Mouse (Mus musculus): Measurements from ENCODE around the gene Tlr5.

Gene Tlr5

DNA sequence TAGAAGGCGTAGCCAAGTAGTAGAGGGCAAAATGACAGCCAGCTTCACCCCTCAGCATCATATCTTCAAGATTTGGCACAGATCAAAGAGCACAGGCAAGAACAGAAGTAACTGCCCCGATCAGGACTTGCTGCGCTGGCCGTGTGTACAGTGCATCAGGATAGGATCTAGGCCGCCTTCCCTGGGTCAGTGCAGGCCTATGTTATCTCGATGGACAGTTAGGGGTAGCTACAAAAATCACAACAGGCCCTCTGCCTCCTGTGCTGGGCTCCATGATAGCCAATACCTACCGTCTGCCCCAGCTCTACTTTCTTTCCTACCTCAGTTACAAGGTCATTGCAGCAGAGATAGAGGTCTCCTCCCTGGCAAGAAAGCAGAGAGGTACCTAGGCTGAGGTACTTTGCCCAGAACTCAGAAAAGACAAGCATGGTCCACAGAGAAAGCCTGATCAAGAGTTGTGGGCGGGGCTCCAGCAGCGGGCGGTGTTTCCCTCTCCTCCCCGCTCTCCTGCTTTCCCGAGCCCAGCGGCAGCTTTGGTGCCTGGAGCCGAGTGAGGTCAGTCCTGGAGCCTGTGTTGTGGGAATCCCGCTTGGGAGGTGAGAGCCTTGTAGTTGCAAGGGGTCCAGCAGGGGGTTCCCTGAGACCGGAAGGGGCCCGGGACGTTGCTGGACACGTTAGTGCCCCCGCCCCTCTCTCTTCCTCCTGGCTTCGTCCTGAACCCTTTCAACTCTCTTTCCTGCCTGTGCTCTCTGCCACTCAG is at the start of gene Tlr5:
TSS of gene Tlr5 (plus strand) at position 502 of the 760 bp plus-strand sequence.
- no peak for DNase-seq (ENCODE audit: low read depth)

DNA sequence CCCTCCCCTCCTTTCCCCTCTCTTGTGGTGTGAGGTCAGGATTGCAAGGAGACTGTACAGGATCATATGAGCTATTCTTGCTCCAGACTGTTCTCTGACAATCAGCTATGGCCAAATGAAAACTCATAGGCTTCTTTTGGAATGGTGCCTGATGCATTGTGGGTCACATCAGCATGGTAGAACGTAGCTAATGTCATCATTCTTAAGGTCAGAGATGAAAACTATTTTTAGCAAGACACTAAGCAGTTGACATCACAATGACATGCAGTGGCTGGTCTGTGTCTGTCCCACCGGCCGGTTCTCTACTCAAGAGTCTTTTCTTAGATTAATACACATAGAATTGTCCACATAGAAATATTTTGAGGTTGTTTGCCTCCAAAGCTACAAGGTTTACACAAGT is 48.9 kb upstream of the Tlr5 start:
- DNase-seq (ENCODE audit: low read depth): no peak

DNA sequence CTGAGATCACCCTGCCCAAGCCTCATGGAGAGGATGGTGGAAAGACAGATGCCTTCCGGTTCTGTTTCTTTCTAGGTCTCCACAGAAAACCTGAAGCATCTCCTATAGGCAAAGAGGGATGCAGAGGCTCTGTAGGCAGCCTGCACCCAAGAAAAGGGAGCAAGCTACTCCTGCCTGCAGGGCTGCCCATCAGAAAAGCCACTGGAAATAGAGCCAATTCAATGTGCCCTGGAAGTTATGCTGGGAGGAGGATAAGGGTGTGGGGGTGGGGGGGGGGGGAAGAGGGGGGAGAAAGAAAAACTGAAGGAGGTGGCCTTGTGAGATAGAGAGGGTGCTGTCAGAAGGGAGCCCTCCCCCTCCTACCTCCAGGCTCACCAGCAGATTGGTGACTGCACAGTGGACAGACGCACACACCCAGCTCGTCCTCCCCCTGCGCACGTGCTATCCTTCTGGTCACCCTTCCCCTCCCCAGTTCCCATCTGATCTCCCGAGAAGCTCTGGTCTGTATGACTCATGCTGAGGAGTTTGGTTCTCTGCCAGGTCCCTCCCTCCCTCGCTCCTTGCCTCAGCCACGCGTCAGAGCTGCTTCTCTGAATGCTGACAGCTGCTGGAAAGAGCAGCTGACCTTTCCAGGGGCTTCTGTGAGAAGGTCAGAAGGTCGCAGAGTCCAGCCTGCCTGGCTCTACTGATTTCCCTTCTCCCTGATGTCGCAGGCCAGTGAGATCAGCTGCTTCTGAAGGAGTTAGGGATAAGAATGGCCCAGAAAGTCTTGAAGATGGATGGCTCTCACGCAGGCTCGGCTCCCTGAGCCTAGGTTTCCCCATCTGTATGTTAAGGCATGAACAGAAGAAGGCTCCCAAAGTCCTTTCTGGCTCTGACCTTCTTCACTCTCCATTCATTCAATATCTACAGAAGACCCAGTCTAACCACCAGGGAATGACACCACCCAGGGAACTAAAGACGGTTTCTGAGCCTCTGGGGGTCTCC is 46.2 kb upstream of the Tlr5 start:
- peak; percentile 96 for DNase-seq (ENCODE audit: low read depth)

DNA sequence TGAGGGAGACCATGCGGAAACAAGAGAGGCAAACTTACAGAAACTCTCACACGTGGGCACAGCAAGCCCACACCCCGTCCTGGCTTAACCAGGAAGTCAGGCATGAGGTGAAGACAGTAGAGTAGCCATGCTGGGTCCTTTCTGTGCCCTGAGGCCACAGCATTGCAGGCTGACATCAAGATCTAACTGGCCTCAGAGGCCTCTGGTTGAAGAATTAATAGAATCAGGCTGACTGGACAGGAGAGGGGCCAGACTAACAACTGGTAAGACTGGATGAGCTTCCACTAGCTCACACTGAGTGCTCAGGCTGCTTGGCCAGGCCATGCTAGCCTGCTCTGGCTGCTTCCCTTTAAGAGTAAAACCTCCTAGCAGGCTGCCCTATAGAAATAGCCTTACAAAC is 45.5 kb upstream of the Tlr5 start:
- no peak for DNase-seq (ENCODE audit: low read depth)

DNA sequence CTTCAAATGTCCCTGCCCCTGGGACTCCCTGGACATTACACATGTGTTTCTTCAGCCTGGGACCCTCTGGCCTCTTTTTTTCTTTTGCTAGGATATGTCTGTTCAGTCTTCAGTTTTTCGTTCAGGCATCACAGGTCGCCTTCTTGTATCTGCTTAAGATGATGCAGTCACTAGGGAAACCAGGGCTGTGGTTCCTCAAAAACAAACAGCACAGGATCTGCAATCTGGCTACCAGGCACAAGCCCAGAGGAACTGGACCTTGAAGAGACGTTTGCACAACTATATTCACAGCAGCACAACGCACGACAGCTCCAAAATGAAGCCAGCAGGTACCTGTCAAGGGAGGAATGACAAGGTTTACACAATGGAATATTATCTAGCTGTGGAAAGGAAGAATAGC is 45.0 kb upstream of the Tlr5 start:
- DNase-seq (ENCODE audit: low read depth): no peak

DNA sequence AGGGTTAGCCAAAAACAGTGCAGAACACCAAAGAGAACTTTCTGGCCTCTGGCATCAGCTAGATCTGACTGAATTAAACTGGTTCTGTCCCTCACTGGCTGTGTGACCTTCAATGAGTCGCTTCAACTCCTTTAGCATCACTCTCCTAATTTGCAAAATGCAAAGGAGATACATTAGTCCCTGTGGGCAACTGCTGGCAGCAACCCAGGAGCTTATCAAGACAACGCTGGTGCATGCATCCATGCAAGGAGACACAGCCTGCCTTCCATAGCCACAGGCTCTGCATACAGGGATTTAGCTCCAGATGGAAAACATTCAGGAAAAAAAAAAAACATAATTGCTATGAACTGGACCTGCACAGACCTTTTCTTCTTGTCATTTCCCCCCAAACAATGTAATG is 42.0 kb upstream of the Tlr5 start:
- no peak for DNase-seq (ENCODE audit: low read depth)

DNA sequence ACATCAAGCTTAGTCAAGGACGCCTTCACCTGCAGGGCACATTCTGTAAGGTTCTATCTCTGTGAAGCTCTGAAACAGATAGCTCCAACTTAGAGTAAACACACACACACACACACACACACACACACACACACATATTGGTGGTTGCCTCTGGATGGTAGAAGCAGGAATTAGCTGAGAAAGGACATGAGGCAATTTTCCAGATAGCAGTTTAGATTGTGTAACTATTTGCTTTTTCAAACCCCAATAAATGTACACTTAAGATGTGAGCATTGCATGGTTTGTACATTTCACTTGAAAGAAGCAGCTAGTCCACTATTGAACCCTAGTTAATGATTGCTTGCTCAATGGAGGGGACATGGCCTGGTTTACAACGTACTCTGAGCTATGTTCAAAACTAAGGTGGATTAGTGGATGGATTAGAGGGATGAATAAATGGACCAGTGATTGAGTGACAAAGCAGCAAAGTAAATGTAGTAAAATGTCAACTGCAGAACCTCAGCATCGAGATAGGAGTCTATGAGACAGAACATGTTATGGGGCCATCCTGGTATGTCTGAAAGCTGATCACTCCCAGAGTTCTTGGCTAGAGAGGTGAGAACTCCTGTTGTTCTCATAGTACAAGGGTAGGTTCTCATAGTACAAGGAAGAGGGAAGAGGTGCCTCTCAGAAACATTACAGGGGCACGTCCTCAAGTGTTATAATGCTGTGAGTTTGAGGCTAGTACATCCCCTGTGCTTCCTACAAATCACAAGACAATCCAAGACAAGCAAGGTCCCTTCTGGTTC is 40.3 kb upstream of the Tlr5 start:
- peak; percentile 18 for DNase-seq (ENCODE audit: low read depth)

DNA sequence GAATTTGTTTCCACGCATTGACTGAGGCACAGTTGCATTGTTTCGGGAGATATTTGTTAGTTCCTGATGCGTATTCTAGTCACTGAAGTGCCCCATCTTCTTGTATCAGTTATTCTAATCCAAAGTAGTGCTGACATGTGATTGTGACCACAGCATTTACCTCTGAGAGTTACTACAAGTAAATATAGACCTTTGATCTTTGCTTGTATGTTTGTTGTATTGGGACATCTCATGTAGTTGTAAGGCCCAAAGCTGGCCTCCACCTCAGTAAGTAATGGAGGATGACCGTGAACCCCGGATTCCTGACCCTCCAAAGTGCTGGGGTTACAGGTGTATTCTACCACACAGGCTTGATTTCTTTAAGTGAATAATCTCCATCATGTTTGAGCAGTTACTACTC is 38.4 kb upstream of the Tlr5 start:
- no peak for DNase-seq (ENCODE audit: low read depth)

DNA sequence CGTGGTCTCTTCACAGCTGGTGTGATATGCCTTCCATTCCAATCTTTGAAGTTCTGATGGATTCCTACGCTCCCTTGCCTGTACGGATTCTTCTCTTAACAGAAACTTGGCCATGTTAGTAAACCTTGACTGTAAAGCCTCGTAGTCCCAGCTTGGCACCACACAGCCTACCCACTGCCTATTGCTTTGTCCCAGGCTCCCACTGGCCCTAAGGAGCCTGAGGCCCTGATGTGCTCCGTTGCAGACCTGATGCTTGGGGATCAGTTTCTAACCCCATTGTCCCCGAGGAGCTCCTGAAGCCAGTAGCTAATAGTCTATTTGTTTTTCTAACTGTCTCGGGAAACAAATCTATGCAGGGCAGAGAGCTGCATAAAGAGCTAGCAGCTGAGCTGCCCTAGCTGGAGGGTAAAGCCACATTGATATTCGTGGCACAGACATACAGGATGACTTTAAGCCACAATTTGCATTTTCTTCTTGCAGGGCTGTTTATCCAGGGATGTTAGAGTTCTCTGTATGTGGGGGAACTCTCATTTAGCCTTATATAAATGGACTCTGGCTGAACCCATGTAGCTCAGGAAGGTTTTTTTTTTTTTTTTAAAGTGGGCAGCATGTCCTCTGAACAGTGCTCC is 35.8 kb upstream of the Tlr5 start:
- no peak for DNase-seq (ENCODE audit: low read depth)

DNA sequence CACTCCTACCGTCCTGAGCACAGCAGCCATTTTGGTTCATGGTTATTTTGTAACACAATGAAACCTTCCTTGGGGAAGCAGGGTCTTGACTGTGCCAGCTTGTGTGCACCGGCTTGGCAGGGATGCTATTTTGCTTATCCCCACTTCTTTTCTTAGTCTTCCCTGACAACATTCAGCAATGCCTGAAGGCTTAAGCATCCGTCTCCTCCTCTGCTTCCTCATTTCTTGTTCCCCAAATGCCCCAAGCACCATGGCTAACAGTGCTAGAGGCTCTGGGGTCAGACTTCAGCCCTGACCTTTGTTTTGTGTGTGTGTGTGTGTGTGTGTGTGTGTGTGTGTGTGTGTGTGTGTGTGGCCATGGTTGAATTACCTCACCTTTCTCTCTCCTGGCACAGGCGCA is 31.8 kb upstream of the Tlr5 start:
- peak; percentile 19 for DNase-seq (ENCODE audit: low read depth)

DNA sequence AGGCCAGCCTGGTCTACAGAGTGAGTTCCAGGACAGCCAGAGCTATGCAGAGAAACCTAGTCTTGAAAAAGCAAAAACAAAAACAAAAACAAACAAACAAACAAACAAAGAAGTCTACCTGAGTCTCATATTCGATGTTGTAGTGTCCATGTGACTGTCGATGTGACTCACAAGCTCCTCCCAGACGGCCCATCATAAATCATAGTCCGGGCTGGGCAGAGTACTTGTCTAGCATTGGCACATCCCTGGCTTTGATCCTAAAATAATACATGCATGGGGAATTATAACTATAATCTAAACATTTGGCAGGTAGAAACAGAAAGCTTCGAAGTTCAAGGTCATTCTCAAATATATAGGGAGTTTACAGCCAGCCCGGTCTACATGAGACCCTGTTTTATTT is 28.1 kb upstream of the Tlr5 start:
- DNase-seq (ENCODE audit: low read depth): no peak

DNA sequence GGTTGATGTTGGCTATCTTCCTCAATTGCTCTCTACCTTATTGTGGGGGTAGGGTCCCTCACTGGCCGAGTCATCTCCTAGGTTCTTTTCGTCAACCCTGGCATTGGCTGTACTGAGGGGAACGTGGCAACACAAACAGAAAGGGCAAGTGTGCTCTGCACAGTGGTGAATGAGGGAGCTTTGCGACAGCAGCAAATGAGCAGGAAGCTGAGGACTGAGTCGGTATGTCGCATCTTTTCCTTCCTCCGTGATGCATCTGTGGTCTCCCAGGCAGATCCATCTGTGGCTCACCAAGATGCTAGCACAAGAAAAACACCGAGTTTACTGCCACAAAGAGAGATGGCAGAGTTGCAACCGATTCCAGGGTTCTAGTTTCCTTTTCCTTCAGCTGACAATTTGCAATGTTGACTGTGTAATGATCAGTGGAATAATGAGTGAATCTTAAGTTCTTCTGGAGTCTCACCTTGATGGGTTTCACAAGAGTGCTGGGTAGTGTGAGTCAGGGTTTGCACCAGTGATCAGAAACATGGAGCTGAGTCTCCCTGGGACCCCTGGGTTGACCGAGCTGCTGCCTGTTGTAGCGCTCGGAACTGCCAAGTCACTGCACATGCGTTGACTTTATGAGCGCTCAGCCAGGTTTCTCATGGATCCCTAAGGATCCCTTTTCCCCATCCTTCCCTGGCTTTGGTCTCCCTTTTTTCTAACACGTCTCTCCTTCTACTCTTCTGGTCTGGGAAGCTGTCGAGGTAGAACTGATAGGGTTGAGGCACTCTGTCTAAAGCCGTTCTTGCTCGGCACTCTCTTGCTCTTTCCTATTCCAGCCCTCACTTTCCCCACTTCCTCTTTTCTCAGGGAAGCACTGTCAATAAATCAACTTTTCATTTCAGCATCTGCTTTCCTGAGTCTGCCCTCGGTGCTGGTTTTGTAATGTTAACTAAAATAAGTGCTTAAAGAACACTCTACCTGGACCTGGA is 26.4 kb upstream of the Tlr5 start:
- no peak for DNase-seq (ENCODE audit: low read depth)

DNA sequence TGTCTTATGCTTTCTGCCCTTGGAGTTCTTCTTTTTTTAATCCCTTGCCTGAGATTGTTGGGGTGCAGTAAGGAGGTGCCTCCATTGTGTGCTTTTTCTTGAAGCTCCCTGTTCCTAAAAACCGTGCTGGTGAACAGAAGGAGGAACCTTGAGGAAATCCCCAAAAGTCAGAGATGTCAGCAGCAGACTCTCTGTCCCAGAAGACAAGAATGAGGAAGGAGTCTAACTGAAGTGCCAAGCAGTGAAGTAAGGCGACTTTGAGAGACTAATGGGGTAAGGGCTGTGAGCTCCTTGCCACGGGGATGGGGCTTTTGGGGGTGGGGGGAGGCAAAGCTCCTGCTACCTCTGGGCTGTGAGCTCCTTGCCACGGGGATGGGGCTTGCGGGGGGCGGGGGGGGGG is 19.1 kb upstream of the Tlr5 start:
- no peak for DNase-seq (ENCODE audit: low read depth)

DNA sequence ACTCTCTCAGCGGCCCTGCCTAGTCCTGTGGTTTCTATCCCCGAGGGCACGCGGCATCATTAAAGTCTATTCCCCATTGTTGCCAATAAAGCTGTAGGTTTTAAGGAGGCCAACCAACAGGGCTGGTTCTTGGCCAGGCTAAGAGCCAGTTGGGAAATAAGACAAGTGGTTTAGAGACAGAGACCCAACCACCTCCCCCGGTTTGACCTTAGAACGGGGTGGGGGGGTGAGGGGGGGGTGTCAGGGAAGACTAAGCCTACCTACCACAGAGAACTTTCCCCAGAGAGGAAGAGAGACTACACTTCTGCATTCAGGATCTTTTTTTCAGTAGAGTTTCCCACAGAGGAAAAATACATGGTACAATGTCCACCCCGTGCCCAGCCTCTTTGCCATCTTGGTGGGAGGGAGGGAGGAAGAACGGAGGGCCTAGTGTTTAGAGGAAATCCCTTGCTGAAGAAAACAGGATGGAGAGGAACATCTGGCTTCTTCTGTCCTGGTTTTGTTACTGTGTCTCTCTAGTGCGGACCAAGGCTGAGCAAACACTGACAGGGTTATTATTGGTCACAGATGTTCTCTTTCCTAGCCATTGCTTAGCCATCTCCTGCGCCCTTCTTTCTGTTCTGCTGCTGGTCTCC is 17.0 kb upstream of the Tlr5 start:
- DNase-seq (ENCODE audit: low read depth): no peak

DNA sequence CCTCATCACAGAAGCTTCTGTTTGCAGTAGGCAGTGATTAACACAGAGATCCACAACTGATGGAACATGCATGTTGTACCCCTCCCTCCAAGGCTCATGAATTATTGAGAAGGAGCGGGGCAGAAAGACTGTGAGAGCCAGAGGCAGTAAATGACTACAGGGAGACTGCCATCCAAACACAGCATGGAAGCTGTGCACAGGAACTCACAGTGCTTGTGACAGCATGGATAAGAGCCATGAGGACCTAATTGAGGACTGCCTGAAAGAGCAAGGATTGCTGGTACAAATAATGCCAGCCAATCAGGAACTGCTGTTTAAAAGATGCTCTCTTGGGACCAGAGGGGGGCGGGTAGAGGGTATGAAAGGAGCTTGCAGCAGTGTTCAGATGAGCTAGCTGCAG is 12.7 kb upstream of the Tlr5 start:
- no peak for DNase-seq (ENCODE audit: low read depth)

DNA sequence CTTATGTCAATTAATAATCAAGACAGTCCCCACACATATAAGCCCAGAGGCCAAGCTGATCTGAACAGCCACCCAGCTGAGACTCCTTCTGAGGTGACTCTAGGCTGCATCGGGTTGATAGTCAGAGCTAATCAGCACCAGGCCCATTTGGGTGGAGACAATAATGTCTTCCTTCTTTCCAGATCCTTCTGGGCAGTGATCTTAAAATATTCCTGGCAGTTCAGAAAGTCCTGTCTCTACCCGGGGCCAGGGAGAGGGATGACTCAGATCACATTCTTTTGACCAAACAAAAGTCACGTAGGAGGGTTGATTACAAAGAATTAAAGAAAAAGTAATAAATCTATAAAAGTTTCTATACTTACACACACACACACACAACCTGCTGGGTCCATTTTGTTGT is 10.7 kb upstream of the Tlr5 start:
- DNase-seq (ENCODE audit: low read depth): no peak

DNA sequence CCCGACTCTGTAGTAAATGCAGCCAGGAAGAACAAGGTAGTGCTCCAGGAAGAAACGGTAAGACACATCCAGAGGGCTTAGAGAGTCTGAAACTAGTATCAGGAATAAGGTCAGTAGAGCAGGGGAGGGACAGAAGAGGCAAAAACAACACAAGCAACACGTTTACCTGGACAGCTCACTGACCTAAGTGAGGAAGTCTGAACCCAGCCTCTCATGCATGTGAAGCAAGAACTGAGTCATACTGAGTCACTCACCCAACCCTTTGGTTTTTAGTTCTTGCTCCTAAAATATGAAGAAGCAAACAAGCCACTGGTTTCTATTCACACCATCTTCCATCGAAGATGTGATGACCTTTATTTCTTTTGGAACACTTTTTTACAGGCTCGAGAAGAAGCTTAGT is 9.9 kb upstream of the Tlr5 start:
- DNase-seq (ENCODE audit: low read depth): peak; percentile 82

DNA sequence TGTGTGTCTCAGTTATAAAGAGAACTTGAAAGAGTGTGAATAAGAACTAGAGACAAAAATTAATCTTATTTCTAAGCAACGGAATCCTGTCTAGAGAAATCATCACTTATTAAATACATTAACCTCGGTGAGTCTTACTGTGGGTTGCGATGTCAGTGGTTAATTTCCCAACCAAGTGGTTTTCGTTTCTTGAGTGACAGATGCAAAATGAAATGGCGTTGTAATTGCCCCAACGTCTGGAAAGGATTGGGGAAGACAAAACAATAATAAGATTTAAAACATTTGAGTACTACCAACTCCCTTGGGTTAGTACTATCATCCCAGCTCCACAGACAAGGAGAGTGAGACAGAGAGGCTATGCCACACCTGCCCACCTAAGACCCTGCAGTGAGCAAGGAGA is 9.0 kb upstream of the Tlr5 start:
- DNase-seq (ENCODE audit: low read depth): peak; percentile 65

DNA sequence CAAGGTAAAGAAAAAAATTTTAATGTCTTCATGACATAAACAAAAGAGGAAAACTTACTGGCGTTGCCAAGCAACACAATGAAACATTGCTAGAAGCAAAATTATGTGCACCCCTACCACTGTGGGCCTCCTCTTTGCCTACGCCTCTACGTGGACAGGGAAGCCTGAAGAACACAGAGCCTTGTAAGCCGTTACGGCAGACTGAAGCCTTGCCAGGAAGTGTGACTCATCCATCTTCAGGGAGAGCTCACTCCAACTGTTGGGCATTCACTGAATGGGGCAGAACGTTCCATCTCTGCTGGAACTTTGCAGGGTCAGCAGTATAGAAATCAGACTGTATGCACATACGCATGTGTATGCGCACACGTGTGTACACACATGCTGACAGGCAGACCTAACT is 3.3 kb upstream of the Tlr5 start:
- peak; percentile 82 for DNase-seq (ENCODE audit: low read depth)

DNA sequence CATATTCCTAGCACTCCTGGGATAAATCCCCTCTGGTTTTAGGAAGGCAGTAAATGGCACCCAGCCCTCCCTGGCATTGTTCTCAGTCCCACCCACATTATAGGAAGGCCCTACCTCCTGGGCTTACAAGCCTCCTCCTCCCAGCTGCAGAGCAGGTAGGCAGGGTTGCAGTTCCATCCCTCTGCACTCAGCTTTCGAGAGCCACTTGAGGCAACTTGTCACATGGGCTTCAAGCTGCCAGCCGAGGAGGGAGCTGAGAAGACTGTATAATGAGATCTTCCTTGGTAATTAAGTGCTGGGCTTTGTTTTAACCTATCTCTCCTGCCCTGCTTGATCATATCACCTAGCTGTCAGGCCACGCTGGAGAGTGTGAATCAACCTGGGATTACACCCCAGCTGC is 1.4 kb upstream of the Tlr5 start:
- no peak for DNase-seq (ENCODE audit: low read depth)
